Mouse (Mus musculus) forebrain, embryonic 14.5 days (tissue): ENCODE results near the gene Metap1d. TPM values are rescaled to one million over a fixed set of nuclear protein-coding genes. Genes with fewer than 3 reads are reported as not detected.

Experiments used
- ATAC-seq: fragments of 200-750 bp; cut with Nextera tagmentation; 2 replicates; pipeline ENCODE4 v1.8.0; 2017; ENCODE audit warnings: mild to moderate bottlenecking, moderate library complexity
- DNase-seq: peaks from one replicate; pipeline ENCODE4 v3.0.0-alpha.2; 2015; ENCODE audit warnings: low spot score
- H3K27ac ChIP-seq: fragments of 300-500 bp; sonication (generic); 2 replicates; pipeline ENCODE4 v1.5.1; 2014; ENCODE audit warnings: low read depth, mild to moderate bottlenecking, control low read depth, low read length, moderate library complexity
- H3K27me3 ChIP-seq: fragments of 300-500 bp; sonication (generic); replicated peaks from 2 replicates; pipeline ENCODE4 v1.6.1; 2014; ENCODE audit warnings: low read length, control low read depth, mixed read lengths; ENCODE audit not compliant: control insufficient read depth, insufficient read depth
- H3K36me3 ChIP-seq: fragments of 300-500 bp; sonication (generic); 2 replicates; pipeline ENCODE4 v1.6.1; 2014; ENCODE audit warnings: low read length, control low read depth; ENCODE audit not compliant: control insufficient read depth, insufficient read depth
- H3K4me1 ChIP-seq: fragments of 300-500 bp; sonication (generic); 2 replicates; pipeline ENCODE4 v1.6.1; 2014; ENCODE audit warnings: antibody characterized with exemption, low read length, control low read depth; ENCODE audit not compliant: control insufficient read depth, insufficient read depth
- H3K4me2 ChIP-seq: fragments of 300-500 bp; sonication (generic); 2 replicates; pipeline ENCODE4 v1.6.1; 2014; ENCODE audit warnings: mild to moderate bottlenecking, control low read depth, low read length
- H3K4me3 ChIP-seq: fragments of 300-500 bp; sonication (generic); 2 replicates; pipeline ENCODE4 v1.5.1; 2014; ENCODE audit warnings: low read depth, low read length, control low read depth
- H3K9ac ChIP-seq: fragments of 300-500 bp; sonication (generic); 2 replicates; pipeline ENCODE4 v1.6.1; 2014; ENCODE audit warnings: mild to moderate bottlenecking, low read length, control low read depth, moderate library complexity
- H3K9me3 ChIP-seq: fragments of 300-500 bp; sonication (generic); replicated peaks from 2 replicates; pipeline ENCODE4 v1.6.1; 2016; ENCODE audit warnings: low read length, control low read depth, mixed read lengths; ENCODE audit not compliant: control insufficient read depth
- WGBS: fragments of 180-500 bp; shearing (Covaris S2); extraction: QIAGEN DNeasy Blood & Tissue Kit; methylation state at CpG from one replicate; pipeline ENCODE4 v1.1.7; 2014; 5-methylcytosine and 5-hydroxymethylcytosine counted together
- polyA plus RNA-seq: library from polyadenylated mRNA; unstranded; fragments of >200 nt; fragmentation: Nextera tagmentation; extraction: Ambion mirVana; gene quantifications from 2 replicates; pipeline ENCODE4 v1.2.1, GENCODE M21; 2014

Gene Metap1d
- polyA plus RNA-seq = 39.9 and 43.3 TPM in 2 replicates

DNA sequence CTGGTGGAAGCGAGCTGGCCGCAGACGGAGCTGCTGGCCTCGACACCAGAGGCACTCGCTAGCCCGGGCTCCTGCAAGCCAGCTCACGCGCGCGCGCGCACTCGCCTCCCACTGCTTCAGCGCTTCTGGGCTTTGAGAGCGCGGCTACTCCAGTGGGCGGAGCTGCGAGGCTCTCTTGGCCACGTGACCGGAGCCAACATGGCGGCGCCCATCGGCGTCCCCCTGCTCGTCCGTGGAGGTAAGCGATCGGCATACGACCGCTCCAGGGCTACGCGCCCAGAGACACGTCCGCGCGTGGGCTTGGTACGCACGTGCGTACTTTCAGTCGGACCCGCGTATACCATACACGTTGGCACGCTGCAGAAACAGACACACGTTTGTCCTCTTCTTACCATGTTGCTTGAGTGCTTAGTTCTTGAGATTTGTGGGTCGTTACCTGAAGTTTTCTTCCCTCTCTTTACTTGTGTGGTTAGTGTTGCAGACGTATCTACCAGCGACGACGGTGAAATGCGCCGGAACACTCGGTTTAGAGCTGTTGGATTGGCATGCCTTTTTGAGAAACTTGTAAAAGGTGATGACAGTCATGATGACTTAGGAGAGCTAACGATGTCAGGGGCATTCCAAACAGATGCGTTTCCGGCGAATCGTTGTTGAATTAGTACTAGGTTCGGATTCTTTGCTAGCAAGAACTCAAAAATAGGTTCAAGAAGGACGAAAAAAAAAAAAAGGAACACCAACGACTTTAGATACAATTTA lies at the start of gene Metap1d:
Gene Metap1d (plus strand): TSS at position 116 of the 756 bp plus-strand sequence.
- peak; percentile 97 for ATAC-seq
- WGBS = under 1% methylated on average over 61 of the region's 61 CpGs

DNA sequence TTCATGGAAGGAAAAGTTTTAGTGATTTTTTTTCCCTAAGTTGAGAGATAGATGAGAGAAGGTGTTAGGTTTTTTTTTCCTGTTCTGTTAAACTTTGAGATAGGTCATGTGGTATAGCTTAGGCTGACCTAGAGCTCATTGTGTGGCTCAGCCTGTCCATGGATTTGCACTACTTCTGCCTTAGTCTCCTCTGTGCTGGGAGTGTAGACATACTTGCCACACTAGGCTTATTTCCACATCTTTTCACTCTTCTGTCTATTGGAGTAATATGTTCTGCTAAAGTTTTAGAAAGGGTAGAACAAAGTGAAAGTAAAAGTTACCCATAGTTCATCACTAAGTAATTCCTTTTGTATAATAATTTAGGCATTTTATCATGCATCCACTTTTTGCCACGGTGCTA lies 47.5 kb upstream of the Metap1d start:
- Histone ChIP-seq H3K4me2 (no peak overlapping the region), H3K27ac (no peak overlapping the region), H3K27me3 (no peaks in the 10 kb centered on the region), H3K36me3 (peaks cover 11% of the 10 kb centered on the region; the same call in 1 of the 2 replicates), H3K4me1 (no peaks in the 10 kb centered on the region), H3K9me3 (no peaks in the 10 kb centered on the region), H3K9ac (no peak overlapping the region), H3K4me3 (no peak overlapping the region)
- 91% methylated on average over 1 of the region's 1 CpGs for WGBS
- no peak for ATAC-seq
- DNase-seq = no peak

More for the DNA sequence above, at the start of gene Metap1d:
- Histone ChIP-seq H3K4me3 (peak within 1 kb of the TSS; percentile 56), H3K27ac (peak within 1 kb of the TSS; percentile 17; the same call in 1 of the 2 replicates), H3K27me3 (no peaks in the 10 kb centered on the region), H3K9me3 (no peaks in the 10 kb centered on the region), H3K4me1 (peaks cover 9% of the 10 kb centered on the region; the same call in 1 of the 2 replicates), H3K9ac (peak within 1 kb of the TSS; percentile 64), H3K36me3 (no peaks in the 10 kb centered on the region), H3K4me2 (peak within 1 kb of the TSS; percentile 82)
- DNase-seq = peak; percentile 98

DNA sequence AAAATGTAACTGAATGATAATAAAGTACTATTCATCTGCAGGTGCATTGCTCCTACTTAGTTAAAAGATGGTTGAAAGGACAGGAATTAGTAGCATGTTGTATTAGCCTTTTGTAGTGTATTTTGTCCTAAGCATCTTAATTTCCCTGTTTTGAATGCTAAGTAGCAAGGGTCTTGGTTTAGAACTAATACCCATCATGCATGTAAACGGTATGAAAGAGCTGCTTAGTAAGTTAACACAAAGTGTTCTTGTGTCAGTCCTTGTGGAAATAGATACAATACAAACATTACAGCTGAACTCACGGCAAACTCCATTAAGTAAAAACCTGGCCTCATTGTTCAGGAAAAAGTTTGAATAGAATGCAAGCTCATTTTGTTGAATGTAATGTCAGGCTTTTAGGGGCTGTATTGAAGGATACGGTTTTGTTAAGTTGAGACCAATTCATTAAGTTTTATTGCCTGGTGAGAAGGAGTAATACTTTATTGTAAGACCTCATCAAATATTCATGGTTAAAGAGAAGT lies 34.3 kb upstream of the Metap1d start:
- WGBS = 2% methylated on average over 3 of the region's 3 CpGs
- peaks cover 10% of the 10 kb centered on the region for H3K36me3 ChIP-seq
- ATAC-seq = peak; percentile 52
- H3K4me1 ChIP-seq = peaks cover 4% of the 10 kb centered on the region; the same call in 1 of the 2 replicates
- H3K4me3 ChIP-seq = no peak overlapping the region
- DNase-seq = peak; percentile 80
- no peaks in the 10 kb centered on the region for H3K9me3 ChIP-seq
- H3K4me2 ChIP-seq = no peak overlapping the region
- no peaks in the 10 kb centered on the region for H3K27me3 ChIP-seq
- H3K9ac ChIP-seq = no peak overlapping the region
- no peak overlapping the region for H3K27ac ChIP-seq

DNA sequence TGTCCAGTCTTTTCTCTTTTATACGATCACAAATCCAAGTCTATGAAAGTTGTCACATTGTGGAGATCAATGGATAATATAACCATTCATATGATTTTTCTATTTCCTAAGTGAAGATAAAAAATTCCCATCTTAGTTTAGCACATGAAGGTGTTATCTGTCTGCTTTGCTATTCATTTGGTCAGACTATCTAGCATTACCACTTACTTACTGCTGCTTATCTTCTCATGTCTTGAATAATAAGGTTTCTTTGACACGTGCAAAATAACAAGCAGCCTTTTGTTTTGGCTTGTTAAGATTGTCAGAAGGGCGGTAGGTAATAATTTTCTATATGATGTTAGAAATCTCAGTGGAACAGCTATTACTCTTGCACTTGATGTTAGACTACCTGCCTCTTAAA lies 33.7 kb upstream of the Metap1d start:
- Histone ChIP-seq H3K9ac (no peak overlapping the region), H3K27me3 (no peaks in the 10 kb centered on the region), H3K9me3 (no peaks in the 10 kb centered on the region), H3K4me1 (peaks cover 4% of the 10 kb centered on the region; the same call in 1 of the 2 replicates), H3K36me3 (peaks cover 8% of the 10 kb centered on the region), H3K4me3 (no peak overlapping the region), H3K4me2 (no peak overlapping the region), H3K27ac (no peak overlapping the region)
- 13% methylated on average over 3 of the region's 3 CpGs for WGBS
- DNase-seq (peak; percentile 30), ATAC-seq (no peak)

DNA sequence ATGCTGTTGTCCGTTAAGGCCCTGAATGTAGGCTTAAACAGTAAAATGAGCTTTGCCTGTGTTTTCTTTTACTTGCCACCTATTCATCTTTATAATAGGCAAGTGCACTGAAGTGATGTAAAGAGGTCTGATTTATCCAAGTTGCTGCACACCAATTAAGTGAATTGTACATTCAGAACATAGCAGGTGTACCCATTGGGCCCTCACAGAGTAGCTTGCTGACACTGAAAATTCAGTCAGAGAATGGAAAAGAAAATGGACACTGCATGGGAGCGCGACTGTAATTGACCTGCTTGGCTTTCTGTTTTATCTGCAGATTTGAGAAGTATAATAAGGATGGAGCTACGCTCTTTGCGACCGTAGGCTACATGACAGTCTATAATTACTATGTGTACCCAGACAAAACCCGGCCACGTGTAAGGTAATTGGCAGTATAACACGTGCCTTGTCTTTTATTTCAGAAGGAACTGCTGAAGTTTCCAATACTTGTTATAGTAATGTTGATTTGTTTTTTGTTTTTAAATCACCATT lies 32.1 kb upstream of the Metap1d start:
- WGBS = 6% methylated on average over 9 of the region's 9 CpGs
- no peak overlapping the region for H3K4me3 ChIP-seq
- H3K9ac ChIP-seq = no peak overlapping the region
- ATAC-seq (peak; percentile 86), DNase-seq (peak; percentile 88)
- no peak overlapping the region for H3K27ac ChIP-seq
- no peak overlapping the region for H3K4me2 ChIP-seq
- H3K27me3 ChIP-seq = no peaks in the 10 kb centered on the region
- peaks cover 8% of the 10 kb centered on the region for H3K36me3 ChIP-seq
- H3K9me3 ChIP-seq = no peaks in the 10 kb centered on the region
- peaks cover 4% of the 10 kb centered on the region; the same call in 1 of the 2 replicates for H3K4me1 ChIP-seq

DNA sequence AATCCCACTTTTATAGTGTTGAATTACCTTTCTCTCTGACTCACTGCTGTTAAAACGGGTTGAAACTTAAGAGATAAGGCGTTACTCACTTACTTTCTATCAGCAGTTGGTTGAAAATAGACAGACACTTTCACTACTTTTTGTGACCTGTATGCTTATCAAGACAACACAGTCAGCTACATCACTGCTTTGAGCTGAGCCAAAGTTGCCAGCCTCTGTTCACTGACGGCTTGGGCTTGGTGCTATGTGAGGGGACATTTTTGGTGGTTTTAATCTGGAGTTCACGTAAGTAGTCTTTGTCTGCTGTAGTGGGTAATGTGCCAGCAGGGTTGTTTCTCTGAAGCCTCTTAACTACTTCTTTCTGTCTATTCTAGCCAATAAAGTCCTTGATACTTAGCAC lies 28.5 kb upstream of the Metap1d start:
- no peak overlapping the region for H3K4me2 ChIP-seq
- ATAC-seq (no peak; the same call in 1 of the 2 replicates), DNase-seq (peak; percentile 61)
- peaks cover 16% of the 10 kb centered on the region for H3K36me3 ChIP-seq
- peaks cover 4% of the 10 kb centered on the region; the same call in 1 of the 2 replicates for H3K4me1 ChIP-seq
- H3K4me3 ChIP-seq = no peak overlapping the region
- H3K27me3 ChIP-seq = no peaks in the 10 kb centered on the region
- H3K9ac ChIP-seq = no peak overlapping the region
- WGBS = 51% methylated on average over 4 of the region's 4 CpGs
- H3K27ac ChIP-seq = no peak overlapping the region
- no peaks in the 10 kb centered on the region for H3K9me3 ChIP-seq

DNA sequence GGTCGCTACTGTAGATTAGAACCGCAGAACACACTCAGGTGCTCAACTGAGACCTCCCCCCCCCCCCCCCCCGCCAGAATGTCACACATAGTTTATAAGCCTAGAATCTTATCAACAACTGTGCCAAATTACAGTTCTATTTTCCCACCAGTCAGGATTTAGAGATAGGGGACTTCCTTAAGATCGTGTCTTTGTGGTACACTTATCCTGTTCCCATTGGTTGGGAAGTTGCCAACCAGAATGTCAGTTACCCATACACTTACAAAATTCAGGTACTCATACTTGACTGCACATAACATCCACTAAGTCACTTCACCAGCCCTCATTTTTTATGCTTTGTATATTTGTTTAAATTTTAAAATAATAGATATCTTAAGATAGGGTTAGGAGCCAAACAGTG lies 17.6 kb upstream of the Metap1d start:
- no peak for ATAC-seq
- no peaks in the 10 kb centered on the region for H3K9me3 ChIP-seq
- no peak overlapping the region for H3K4me3 ChIP-seq
- WGBS = 97% methylated on average over 3 of the region's 4 CpGs
- no peak overlapping the region for H3K9ac ChIP-seq
- no peak overlapping the region for H3K4me2 ChIP-seq
- H3K27ac ChIP-seq = no peak overlapping the region
- no peaks in the 10 kb centered on the region for H3K4me1 ChIP-seq
- DNase-seq = no peak
- H3K27me3 ChIP-seq = no peaks in the 10 kb centered on the region
- H3K36me3 ChIP-seq = peaks cover 35% of the 10 kb centered on the region

DNA sequence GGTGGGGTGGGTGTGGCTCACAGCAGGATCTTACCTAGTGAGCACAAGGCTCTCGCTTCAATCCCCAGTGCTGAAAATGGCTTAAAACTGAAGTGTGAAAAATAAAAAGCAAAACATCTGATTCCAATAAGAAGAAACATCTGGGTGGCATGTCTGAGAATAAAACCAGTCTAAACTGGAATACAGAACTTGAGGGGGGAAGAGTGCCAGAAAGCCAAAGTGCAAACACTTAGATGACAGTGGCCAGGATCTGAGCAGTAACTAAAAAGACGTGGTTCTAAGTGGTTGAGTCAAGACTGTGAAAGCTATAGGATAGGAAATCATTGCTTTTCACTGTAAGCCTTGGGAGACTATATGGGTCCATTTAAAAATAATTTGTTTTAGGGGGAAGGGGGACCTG lies 9.7 kb upstream of the Metap1d start:
- ATAC-seq (no peak), DNase-seq (no peak)
- H3K9ac ChIP-seq = no peak overlapping the region
- peaks cover 6% of the 10 kb centered on the region; the same call in 1 of the 2 replicates for H3K4me1 ChIP-seq
- H3K4me2 ChIP-seq = no peak overlapping the region
- WGBS = 38% methylated on average over 2 of the region's 2 CpGs
- H3K4me3 ChIP-seq = no peak overlapping the region
- H3K9me3 ChIP-seq = no peaks in the 10 kb centered on the region
- peaks cover 22% of the 10 kb centered on the region for H3K36me3 ChIP-seq
- H3K27ac ChIP-seq = no peak overlapping the region
- H3K27me3 ChIP-seq = no peaks in the 10 kb centered on the region
